Mouse (Mus musculus): ENCODE results near the gene Apom.

DNA sequence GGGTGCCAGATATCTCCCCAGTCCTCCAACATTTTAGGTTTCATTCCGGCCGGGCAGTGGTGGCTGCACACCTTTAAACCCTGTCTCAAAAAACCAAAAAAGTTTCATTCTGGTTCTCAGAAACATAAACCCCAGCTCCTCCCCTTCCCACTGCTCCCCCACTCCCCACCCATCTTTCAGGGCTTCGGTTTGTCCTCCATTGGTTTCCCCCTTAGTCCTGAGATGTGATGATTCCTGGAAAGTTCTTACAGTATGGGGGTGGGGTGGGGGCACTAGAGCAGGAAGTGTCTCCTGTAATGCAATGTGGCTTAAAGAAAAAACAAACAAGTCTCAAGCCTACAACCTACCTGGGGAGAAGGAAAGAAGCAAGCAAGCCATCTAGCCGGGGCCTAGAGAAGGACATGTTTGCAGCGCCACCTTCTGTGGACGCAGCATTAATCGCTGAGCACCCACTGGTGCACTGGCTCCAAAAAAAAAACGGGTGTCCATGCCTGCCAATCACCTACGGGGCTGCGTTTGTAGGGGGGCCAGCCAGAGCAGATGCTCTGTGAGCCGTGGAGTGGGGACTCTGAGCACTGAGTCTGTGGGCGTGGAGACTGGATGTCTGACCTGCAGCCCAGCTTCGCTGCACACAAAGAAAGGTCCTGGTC lies 26.0 kb downstream of the Apom start:
- peak; percentile 53; the same call in 1 of the 2 replicates for TF ChIP-seq CTCF (IDR thresholded peaks at IDR 0.05; ENCODE audit: extremely low read depth, insufficient read length, insufficient replicate concordance, low read depth, low read length)
- no peak for TF ChIP-seq POLR2A (IDR thresholded peaks at IDR 0.05; ENCODE audit: low read depth, low read length)
